Mouse (Mus musculus): ENCODE results near the gene Gm47996. TPM values are rescaled to one million over a fixed set of nuclear protein-coding genes. Genes with fewer than 3 reads are reported as not detected.
"Not testable (repeated sequence)": the region's sequence is repeated elsewhere in the genome, so short reads cannot be mapped to it uniquely, and the experiment has no call there.

Gene Gm47996
- total RNA-seq, 2 experiments from 2014 or later, result not detected

DNA sequence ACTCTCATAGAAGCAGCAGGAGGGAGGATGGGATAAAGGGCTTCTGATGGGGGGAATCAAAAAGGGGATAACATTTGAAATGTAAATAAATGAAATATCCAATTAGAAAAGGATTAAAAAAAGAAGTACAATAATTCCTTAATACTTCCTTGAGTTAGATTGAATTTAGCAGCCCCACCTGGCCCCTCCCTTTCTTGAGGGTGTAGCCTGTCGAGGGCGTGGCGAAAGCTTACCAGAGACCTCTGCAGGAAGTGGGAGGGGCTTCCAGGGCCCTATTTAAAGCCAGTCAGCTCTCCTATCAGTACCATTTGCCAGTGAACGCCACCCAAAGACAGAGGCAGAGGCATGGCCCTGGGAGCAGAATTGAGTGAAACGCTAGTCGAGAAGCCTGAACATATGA, 6.1 kb upstream of the Gm47996 start, which contains the start of gene 3110040M04Rik:
TSS of gene 3110040M04Rik (plus strand) at position 304 of the 400 bp plus-strand sequence.
- DNase-seq (ENCODE audit: low spot score in 2 of 2), result not testable (repeated sequence)

GRCm38 (mm10) chr1:151208493-151208892, 1.4 kb upstream of the Gm47996 start:
- not testable (repeated sequence) for DNase-seq (ENCODE audit: low spot score in 2 of 2)

GRCm38 (mm10) chr1:151208944-151209343, 987 bp upstream of the Gm47996 start:
- not testable (repeated sequence) for DNase-seq (ENCODE audit: low spot score in 2 of 2)

- not testable (repeated sequence) for DNase-seq (ENCODE audit: low spot score in 2 of 2)
Measured at GRCm38 (mm10) chr1:151211666-151212065, 1.7 kb downstream of the Gm47996 start.

DNA sequence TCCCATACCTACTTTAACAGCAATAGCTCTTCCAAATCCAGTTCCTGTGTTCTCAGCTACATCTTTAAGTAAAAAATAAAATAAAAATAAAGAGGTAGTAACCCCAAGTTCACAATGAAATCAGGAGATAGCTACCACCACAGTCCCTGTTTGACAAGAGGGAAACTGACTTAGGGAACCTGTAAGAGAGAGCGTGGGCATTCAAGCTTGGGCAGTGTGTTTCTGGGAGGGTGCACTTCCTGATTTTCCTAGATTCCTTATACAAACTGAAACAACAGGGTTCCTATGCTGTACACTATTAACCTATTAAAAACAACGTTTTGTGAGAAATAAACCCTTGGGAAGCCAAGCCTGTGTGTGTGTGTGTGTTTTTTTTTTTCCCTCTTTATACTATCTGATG, 4.9 kb downstream of the Gm47996 start:
- no peak for DNase-seq (ENCODE audit: low spot score in 2 of 2)

- DNase-seq (ENCODE audit: low spot score in 2 of 2), result no peak
Measured at GRCm38 (mm10) chr1:151215985-151216384, 6.1 kb downstream of the Gm47996 start.

- DNase-seq (ENCODE audit: low spot score in 2 of 2), result no peak
Measured at GRCm38 (mm10) chr1:151216417-151216816, 6.5 kb downstream of the Gm47996 start.

GRCm38 (mm10) chr1:151219045-151219444, 9.1 kb downstream of the Gm47996 start:
- no peak for DNase-seq (ENCODE audit: low spot score in 2 of 2)

DNA sequence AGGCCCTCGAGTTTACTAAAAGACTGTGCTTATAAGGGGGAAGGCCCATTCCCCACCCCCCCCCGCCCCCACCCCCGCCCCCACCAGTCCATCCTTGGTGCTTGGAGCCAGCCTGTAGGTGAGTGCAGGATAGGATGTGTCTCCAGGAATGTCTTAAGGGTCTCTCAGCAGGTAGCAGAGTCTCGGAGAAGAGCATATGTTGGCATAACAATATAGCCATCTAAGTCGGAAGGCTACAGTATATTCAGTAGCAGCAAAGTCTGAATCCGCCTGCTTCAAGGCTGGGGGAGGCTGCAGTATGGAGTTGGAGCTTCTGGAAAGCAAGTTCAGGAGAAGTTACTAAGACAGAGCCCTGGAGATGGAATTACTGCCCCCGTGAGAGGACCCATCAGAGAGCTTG, 10.2 kb downstream of the Gm47996 start:
- no peak for DNase-seq (ENCODE audit: low spot score in 2 of 2)

- no peak for DNase-seq (ENCODE audit: low spot score in 2 of 2)
Measured at GRCm38 (mm10) chr1:151222561-151223267, 12.8 kb downstream of the Gm47996 start.

- no peak for DNase-seq (ENCODE audit: low spot score in 2 of 2)
Measured at GRCm38 (mm10) chr1:151223377-151223776, 13.4 kb downstream of the Gm47996 start.

GRCm38 (mm10) chr1:151224536-151224935, 14.6 kb downstream of the Gm47996 start:
- no peak for DNase-seq (ENCODE audit: low spot score in 2 of 2)

- DNase-seq (ENCODE audit: low spot score in 2 of 2), result no peak
Measured at GRCm38 (mm10) chr1:151227506-151227905, 17.6 kb downstream of the Gm47996 start.

DNA sequence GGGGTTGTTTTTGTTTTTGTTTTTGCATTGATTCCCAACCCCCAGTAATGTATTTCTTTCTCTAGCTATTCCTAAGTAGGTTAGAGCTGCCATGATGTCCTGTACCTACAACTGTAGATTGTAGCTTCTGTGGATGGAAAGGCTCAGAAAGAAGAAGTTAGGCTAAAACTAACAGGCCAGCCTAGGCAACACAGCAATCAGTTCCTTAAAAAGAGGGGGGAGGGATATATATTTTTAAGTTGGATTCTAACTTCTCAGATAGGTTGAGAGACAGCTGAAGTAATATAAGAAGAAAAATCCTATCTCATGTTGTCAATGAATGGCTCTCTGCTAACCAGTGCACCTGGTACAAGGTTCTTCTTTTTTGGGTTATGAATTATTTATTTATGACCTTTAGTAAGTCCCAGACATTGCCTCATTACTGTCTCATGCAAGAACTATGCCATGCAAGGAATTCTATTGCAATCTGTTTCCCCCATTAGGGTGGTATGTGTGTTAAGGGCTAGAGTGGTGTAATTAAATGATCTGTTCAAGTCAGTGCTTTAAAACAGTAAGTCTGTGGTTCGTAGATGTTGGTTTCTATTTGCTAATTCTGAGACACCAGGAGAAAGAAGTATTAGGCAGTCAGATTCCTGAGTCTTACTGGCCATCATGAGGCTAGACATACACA, 18.5 kb downstream of the Gm47996 start:
- DNase-seq (ENCODE audit: low spot score in 2 of 2), result no peak

GRCm38 (mm10) chr1:151232346-151232745, 22.4 kb downstream of the Gm47996 start:
- DNase-seq (ENCODE audit: low spot score in 2 of 2), result no peak

DNA sequence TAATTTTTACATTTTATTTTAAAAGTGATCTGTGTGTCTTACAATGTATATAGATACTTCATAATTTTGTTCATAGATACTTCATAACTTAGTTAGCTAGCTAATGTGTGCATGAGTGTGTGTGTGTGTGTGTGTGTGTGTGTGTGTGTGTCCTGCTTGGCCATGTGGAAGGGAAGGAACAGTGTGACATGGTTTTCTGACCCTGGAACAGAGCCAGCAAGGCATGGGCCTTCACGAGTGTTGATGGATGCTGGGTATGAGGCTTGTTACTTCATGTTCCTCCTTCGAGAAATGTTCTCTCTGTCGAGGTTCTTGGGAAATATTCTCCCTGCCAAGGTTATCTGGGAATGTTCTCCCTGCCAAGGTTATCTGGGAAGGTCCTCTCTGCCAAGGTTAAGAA, 23.8 kb downstream of the Gm47996 start:
- no peak for DNase-seq (ENCODE audit: low spot score in 2 of 2)

DNA sequence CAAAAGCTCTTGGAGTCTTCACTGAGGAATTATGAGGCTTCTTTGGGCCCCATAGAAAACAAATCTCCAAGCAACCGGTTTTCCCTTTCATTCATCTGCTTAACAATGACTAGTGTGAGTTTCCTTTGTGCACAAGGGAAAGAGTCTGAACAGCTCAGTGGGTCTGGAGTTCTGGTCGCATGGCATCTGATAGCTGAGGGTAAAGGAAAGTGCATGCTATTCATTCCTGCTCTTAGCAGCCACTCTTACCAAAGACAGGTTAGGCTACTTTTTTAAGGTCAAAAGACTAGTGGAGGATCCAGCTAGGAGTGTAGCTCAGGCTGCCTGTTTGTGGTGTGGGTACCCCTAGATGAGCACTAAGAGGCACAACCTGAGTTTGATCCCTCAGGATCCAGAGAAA, 25.6 kb downstream of the Gm47996 start:
- no peak for DNase-seq (ENCODE audit: low spot score in 2 of 2)

GRCm38 (mm10) chr1:151236141-151236930, 26.4 kb downstream of the Gm47996 start:
- DNase-seq (ENCODE audit: low spot score in 2 of 2), result no peak

GRCm38 (mm10) chr1:151237780-151238179, 27.8 kb downstream of the Gm47996 start:
- DNase-seq (ENCODE audit: low spot score in 2 of 2), result no peak

DNA sequence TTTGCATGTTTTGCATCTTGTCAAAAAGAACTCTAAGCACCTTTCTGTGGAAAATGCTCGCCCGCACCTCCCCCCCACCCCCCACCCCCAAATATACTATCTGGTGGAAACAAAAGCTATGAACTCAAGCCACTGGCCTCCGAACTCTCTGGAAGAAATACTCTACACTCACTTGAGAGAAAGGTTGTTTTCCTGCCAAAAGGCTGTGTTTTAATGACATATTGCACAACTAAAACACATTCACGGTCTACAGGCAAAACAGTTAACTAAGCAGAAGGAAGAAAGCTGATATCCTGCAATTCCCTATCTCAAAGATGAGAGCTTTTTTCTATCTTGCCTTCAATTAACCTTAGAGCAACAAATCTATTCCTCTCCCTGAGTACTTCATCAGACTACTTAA, 33.4 kb downstream of the Gm47996 start:
- no peak for DNase-seq (ENCODE audit: low spot score in 2 of 2)

DNA sequence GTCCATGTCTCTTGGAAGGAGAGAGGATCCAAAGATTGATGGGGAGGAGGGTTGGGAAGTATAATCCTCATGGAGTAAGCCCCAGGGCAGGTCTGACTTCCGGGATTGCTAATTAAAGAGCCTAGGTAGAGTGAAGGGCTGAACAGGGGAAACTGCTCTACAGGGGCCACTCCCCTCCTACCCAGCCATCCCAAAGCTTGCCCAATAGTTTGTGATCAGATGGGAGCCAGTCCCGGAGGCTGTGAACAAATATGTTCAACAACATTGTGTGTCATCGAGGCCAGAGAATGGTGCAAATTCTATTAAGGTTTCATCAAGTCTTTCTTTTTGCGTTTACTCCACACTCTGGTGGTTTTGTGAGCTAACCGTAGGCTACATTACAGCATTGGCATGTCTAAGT, 34.1 kb downstream of the Gm47996 start:
- no peak for DNase-seq (ENCODE audit: low spot score in 2 of 2)

GRCm38 (mm10) chr1:151244761-151245160, 34.8 kb downstream of the Gm47996 start:
- no peak for DNase-seq (ENCODE audit: low spot score in 2 of 2)

Data from adrenal gland, adult 18-20 months (tissue).